Mouse (Mus musculus): ENCODE measurements around the gene Prickle2. TPM values are rescaled to one million over a fixed set of nuclear protein-coding genes. Genes with fewer than 3 reads are reported as not detected.

The Prickle2 gene
- polyA plus RNA-seq, 1 experiment from 2014 or later: 18.1 TPM

DNA sequence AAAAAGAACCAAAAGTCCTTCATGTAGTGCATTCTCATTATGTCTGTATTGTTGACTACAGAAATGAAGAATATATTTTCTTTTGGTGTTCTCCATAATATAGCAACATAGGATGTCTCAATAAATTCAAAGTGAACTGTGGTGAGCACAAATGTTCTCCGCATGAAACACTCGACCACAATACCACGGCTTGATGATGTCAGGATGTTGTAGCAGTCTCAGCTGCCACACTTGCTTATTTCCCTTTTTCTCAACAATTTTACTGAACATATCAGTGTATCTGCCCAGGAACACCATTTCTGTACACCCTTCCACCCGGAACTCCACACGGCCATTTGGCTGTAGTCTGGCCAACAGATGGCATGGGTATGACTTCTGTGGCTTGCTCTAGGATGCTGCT, 273.8 kb downstream of the Prickle2 start:
- ChIA-PET CTCF (interaction anchor here (1.3 kb wide), 1 partner anchor 16 kb away, joined by 3 read pairs; no protein-coding TSS in a partner anchor), POLR2A (no interaction called here)
- no peak for TF ChIP-seq CTCF (IDR thresholded peaks at IDR 0.05)
- in situ Hi-C loops (cut with MboI; ENCODE audit: low pct_unique_long_range_greater_than_20kb): no loop called here
- no peaks in the 10 kb centered on the region for H3K27me3 ChIP-seq
- ATAC-seq (no peak), DNase-seq (ENCODE audit: low read depth, low spot score) (no peak)

DNA sequence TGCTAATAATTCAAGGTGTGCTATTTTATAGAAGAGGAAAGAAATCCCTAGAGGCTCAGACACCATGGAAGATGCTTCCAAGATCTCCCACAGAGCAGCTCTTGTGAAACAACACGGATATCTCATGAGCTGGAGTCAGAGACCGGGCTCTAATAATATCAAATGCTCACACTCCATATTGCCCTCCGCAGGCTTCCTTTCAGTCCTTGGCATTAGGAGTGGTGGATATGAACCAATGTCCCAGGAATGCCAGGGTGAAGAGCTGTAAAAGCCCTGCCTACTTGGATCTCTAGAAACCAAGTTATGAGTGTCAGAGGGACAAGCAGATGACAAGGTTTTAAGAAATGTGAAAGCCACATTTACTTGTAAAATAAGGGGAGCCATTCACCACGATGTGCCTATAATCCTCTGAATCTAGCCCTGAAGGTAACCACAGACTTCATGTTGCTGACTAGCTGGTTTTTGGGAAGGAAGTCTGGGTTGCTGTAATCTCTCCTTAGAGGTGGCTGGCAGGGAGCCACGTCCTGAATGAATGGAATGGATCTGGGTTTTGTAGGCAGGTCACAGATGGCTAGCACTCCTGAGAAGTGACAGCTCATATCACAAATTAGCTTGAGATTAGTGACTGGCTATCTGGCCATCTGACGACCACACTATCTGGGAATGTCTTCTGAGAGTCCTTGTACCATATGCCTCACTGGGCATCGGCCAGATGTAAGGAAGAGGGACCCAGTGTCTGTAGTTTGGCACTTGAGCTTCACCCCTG, 278.4 kb downstream of the Prickle2 start:
- no peak for TF ChIP-seq CTCF (IDR thresholded peaks at IDR 0.05)
- ChIA-PET CTCF (interaction anchor here (0.8 to 2.6 kb wide), 6 partner anchors 11 to 76 kb away, joined by 3 to 14 read pairs (median 3); no protein-coding TSS in a partner anchor), POLR2A (interaction anchor here (0.6 to 1.4 kb wide), 2 partner anchors 10 to 457 kb away, joined by 3 to 4 read pairs; no protein-coding TSS in a partner anchor)
- no peaks in the 10 kb centered on the region for H3K27me3 ChIP-seq
- peak; percentile 52 for ATAC-seq
- in situ Hi-C loops (cut with MboI; ENCODE audit: low pct_unique_long_range_greater_than_20kb): no loop called here
- peak; percentile 70 for DNase-seq (ENCODE audit: low read depth, low spot score)

DNA sequence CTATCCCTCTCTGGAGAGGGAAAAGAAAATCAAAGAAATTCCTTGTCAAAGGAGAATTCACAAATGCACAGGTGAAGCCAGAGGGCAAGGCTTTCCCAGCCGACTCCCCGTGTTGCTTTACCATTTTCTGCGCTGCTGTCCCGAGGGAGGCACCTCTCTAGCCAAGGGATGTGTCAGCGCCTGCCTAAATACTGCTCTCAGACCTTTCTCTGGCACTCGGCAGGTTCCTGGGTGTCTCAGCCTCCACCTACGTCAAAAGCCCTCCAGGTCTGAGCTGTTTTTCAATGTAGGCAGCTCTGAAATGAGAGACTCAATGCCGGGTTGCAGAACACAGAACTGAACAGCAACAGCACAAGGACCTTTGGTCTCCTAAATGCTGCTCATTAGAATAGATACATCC, 280.1 kb downstream of the Prickle2 start:
- H3K27me3 ChIP-seq: no peaks in the 10 kb centered on the region
- in situ Hi-C loops (cut with MboI; ENCODE audit: low pct_unique_long_range_greater_than_20kb): no loop called here

DNA sequence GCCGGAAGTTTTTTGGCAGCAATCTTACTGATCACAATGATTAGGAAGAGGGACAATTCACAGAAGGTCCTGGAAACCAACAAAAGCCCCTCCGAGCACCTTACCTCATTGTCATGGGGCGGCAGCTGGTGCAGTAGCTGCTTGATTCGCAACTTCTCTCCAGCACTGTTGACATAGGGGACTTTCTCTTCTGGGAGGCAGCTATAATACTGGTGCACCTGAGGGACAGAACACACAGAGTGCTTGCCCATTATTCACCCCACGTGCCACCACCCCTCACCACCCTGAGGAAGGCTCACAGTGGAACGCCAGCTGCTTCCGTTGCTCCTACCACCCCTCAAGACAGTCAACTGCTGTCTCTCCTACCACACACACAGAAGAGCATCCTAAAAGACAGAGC, 280.5 kb downstream of the Prickle2 start:
- in situ Hi-C loops (cut with MboI; ENCODE audit: low pct_unique_long_range_greater_than_20kb): no loop called here
- no peak for DNase-seq (ENCODE audit: low read depth, low spot score)
- ATAC-seq: no peak
- ChIA-PET POLR2A (no interaction called here), CTCF (no interaction called here)
- no peak for TF ChIP-seq CTCF (IDR thresholded peaks at IDR 0.05)
- no peaks in the 10 kb centered on the region for H3K27me3 ChIP-seq

More for the DNA sequence above, 280.1 kb downstream of the Prickle2 start:
- ATAC-seq (no peak), DNase-seq (ENCODE audit: low read depth, low spot score) (no peak)
- CTCF ChIA-PET: no interaction called here
- no peak for TF ChIP-seq CTCF (IDR thresholded peaks at IDR 0.05)
- POLR2A ChIA-PET: no interaction called here

DNA sequence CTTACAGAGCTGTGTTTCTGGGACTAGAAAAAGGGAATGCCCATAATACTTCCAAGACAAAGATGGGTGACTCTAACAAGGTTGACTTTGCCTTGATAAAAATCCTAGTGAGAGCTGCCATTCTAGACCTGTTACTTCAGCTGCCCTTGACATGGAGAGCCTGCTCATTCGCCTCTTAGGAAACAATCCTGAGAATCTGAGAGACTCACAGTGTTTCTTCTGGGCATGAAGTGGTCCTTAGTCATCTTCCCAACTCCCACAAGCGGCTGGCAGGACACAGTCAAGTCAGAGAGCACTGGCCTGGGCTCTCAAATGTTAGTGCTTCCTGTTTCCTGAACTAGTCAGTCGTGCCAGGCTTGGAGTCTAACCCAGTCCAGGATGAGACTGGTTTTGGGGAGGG, 281.0 kb downstream of the Prickle2 start:
- no peak for ATAC-seq
- no peak for TF ChIP-seq CTCF (IDR thresholded peaks at IDR 0.05)
- DNase-seq (ENCODE audit: low read depth, low spot score): no peak
- no peaks in the 10 kb centered on the region for H3K27me3 ChIP-seq
- ChIA-PET CTCF (interaction anchor here (0.7 kb wide), 1 partner anchor 12 kb away, joined by 4 read pairs; no protein-coding TSS in a partner anchor), POLR2A (interaction anchor here (0.6 to 0.8 kb wide), 2 partner anchors 12 to 293 kb away, joined by 3 to 5 read pairs; no protein-coding TSS in a partner anchor)
- in situ Hi-C loops (cut with MboI; ENCODE audit: low pct_unique_long_range_greater_than_20kb): no loop called here

DNA sequence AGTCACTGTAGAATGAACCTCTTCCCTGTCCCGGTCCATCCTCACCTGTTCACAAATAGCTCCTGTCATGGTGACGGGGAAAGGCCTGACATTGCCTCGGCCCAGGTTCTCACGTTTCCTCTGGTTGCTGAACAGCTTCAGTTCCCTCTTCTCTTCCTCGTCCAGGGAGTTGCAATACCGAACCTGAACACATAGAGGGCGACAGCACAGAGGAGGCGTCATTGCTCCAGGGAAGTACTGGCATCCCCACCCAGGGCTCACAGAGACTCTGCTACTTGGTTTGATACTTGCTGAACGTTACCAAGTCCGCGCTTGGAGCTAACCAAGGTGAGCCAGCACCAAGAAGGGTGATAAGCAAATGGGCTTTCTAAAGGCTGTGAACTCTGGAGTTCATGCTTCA, 283.7 kb downstream of the Prickle2 start:
- peak; percentile 55 for TF ChIP-seq CTCF (IDR thresholded peaks at IDR 0.05)

DNA sequence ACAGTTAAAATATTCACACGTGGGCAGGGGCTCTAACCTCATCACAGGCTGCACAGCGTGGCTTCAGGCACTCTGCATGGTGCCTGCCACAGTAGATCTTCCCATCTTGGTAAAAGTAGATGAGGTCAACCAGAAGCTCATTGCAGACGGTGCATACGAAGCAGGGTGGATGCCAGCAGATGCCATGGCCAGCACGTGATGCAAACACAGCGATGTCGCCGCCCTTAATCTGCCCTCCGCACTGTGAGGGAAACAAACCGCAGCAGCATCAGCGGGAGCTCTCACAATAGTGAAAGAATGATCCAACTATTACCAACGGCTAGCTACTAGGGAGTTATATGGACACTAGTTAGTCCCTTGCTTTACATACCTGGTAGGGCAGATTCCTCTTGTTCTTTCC, 285.8 kb downstream of the Prickle2 start:
- ChIA-PET POLR2A (no interaction called here), CTCF (interaction anchor here (1.3 to 1.8 kb wide), 2 partner anchors 8 to 26 kb away, joined by 3 to 4 read pairs; no protein-coding TSS in a partner anchor)
- TF ChIP-seq CTCF (IDR thresholded peaks at IDR 0.05): no peak
- no peaks in the 10 kb centered on the region for H3K27me3 ChIP-seq
- DNase-seq (ENCODE audit: low read depth, low spot score): no peak
- in situ Hi-C loops (cut with MboI; ENCODE audit: low pct_unique_long_range_greater_than_20kb): no loop called here
- no peak for ATAC-seq

More for the DNA sequence above, 283.7 kb downstream of the Prickle2 start:
- in situ Hi-C loops (cut with MboI; ENCODE audit: low pct_unique_long_range_greater_than_20kb): no loop called here
- no peak for ATAC-seq
- ChIA-PET CTCF (no interaction called here), POLR2A (no interaction called here)
- no peaks in the 10 kb centered on the region for H3K27me3 ChIP-seq
- DNase-seq (ENCODE audit: low read depth, low spot score): no peak

DNA sequence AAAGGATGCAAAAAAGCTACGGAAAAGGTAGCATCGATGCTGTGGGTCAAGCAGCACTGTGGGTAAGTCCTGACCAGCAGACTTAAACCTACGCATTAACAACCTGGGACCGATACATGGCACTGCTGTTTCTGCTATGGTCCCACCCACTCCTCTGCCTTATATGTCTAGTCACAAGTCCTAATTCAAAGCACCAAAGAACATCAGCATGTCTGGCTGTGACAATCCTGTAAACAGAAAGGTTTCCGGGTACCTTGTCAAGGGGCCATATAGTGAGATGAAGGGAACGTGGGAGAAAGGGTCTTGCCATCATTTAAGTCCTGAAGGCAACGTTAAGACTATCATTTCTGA, 290.6 kb downstream of the Prickle2 start:
- no peak for DNase-seq (ENCODE audit: low read depth, low spot score)
- no peak for TF ChIP-seq CTCF (IDR thresholded peaks at IDR 0.05)
- in situ Hi-C loops (cut with MboI; ENCODE audit: low pct_unique_long_range_greater_than_20kb): no loop called here
- CTCF ChIA-PET: no interaction called here
- no peaks in the 10 kb centered on the region for H3K27me3 ChIP-seq
- POLR2A ChIA-PET: no interaction called here
- ATAC-seq: no peak

DNA sequence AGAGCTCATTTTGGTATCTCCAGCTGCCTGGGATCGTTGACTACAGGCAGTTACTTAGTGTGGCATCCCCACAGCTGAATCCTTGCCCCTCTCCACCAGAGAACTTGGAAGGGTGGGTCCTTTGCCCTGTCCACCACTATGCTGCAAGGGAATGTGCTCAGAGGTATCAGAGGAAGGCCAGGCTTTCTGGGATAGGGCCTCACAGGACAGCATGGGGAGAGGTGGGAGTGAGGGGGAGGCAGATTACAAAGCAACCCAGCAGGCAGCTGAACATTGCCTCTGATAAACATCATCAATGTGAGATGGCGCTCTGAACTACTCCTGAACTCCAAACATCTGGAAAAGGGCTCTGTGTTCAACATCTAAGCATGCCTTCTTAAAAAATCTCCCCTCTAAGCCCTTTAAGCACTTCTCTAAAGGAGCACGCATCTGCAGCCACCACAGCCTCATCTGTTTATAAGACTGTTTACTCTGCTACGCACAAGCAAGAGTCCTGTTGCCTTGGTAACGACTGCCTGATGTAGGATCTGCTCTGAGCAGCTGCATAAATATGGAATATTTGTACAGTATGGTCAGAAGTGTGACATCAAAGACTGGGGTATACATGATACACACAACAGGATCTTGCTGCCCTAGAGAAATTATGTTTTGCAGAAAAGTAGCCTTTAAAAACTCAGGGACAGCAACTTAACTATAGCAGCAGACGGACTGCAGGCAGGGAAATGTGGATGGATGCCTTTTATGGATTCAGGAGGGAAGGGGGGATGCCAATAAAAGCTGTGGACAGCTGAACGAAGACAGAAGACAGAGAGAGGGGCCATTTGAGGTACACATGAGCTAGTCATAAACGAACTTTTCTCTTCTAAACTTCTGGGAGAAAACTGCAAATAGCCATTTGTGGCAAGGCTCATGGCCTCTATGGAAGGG, 291.2 kb downstream of the Prickle2 start:
- ATAC-seq (no peak), DNase-seq (ENCODE audit: low read depth, low spot score) (no peak)
- no peaks in the 10 kb centered on the region for H3K27me3 ChIP-seq
- POLR2A ChIA-PET: no interaction called here
- TF ChIP-seq CTCF (IDR thresholded peaks at IDR 0.05): no peak
- in situ Hi-C loops (cut with MboI; ENCODE audit: low pct_unique_long_range_greater_than_20kb): no loop called here
- CTCF ChIA-PET: no interaction called here

DNA sequence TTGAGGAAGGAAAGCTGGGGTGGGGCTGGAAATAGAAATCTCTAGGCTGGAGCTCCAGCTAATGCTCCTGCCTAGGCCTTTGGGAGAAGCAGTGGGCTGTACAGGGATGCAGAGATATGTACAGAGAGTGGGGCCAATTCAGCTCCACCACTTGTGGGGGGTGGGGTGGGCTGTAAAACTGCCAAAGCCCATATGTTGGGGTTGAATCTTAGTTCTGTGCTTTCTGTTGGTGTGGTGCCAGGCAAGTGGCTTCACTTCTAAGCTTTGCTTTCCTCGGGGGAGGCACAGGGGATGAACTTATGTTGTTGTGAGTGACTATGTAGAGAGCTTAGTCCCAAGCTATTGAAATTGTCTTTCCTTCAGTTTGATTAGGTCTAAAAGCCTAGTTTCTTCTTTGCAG, 292.0 kb downstream of the Prickle2 start:
- in situ Hi-C loops (cut with MboI; ENCODE audit: low pct_unique_long_range_greater_than_20kb): no loop called here
- no peaks in the 10 kb centered on the region for H3K27me3 ChIP-seq
- DNase-seq (ENCODE audit: low read depth, low spot score) (no peak), ATAC-seq (no peak)
- ChIA-PET POLR2A (no interaction called here), CTCF (no interaction called here)
- TF ChIP-seq CTCF (IDR thresholded peaks at IDR 0.05): no peak

DNA sequence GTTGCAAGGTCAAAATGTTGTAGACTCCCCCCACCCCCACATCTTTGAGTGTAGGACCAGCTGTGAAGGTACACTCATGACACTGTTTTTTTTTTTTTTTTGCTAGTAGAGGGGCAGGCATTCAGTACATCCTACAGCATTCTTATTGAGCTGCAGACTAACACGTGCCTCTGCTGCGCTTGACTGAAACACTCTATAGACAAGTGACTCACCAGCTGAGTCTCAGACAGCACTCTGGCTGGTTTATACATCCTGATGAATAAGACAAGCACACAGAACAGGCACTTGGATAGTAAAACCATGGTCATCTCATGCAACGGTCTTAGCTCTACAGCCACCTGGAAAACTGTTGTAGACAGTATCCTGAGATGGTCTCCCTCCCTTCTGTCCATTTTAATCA, 296.2 kb downstream of the Prickle2 start:
- ChIA-PET POLR2A (no interaction called here), CTCF (interaction anchor here (0.7 to 1.8 kb wide), 3 partner anchors 14 to 124 kb away, joined by 3 to 5 read pairs (median 4); no protein-coding TSS in a partner anchor)
- TF ChIP-seq CTCF (IDR thresholded peaks at IDR 0.05): no peak
- DNase-seq (ENCODE audit: low read depth, low spot score) (peak; percentile 30), ATAC-seq (no peak)
- in situ Hi-C loops (cut with MboI; ENCODE audit: low pct_unique_long_range_greater_than_20kb): no loop called here
- no peaks in the 10 kb centered on the region for H3K27me3 ChIP-seq

All from Patski (cell line).